Mouse (Mus musculus): Measurements from ENCODE around the gene Tm4sf4. TPM values are rescaled to one million over a fixed set of nuclear protein-coding genes. Genes with fewer than 3 reads are reported as not detected.

The Tm4sf4 gene
- polyA plus RNA-seq, 1 experiment from 2014 or later = 0.32 TPM

GRCm38 (mm10) chr3:57481981-57482380 lies 56.9 kb downstream of the Tm4sf4 start:
- H3K27me3 ChIP-seq = no peaks in the 10 kb centered on the region
- no peak overlapping the region for H3K9ac ChIP-seq
- no peaks in the 10 kb centered on the region for H3K4me1 ChIP-seq (replicated peaks)
- no peak for ATAC-seq (ENCODE audit: low FRiP score)
- no peaks in the 10 kb centered on the region for H3K36me3 ChIP-seq
- no peak overlapping the region for H3K4me3 ChIP-seq
- WGBS = 91% methylated on average over 5 of the region's 5 CpGs
- H3K4me2 ChIP-seq = no peak overlapping the region
- H3K9me3 ChIP-seq = no peaks in the 10 kb centered on the region
- H3K27ac ChIP-seq = no peak overlapping the region

- WGBS = 87% methylated on average over 4 of the region's 4 CpGs
- H3K36me3 ChIP-seq = no peaks in the 10 kb centered on the region
- H3K4me3 ChIP-seq = no peak overlapping the region
- H3K9me3 ChIP-seq = no peaks in the 10 kb centered on the region
- no peaks in the 10 kb centered on the region for H3K27me3 ChIP-seq
- H3K27ac ChIP-seq = no peak overlapping the region
- H3K4me1 ChIP-seq (replicated peaks) = no peaks in the 10 kb centered on the region
- ATAC-seq (ENCODE audit: low FRiP score) = no peak
- no peak overlapping the region for H3K9ac ChIP-seq
- no peak overlapping the region for H3K4me2 ChIP-seq
Observed at GRCm38 (mm10) chr3:57486068-57486467, 61.0 kb downstream of the Tm4sf4 start.

- Histone ChIP-seq H3K27ac (no peak overlapping the region), H3K9ac (no peak overlapping the region), H3K4me3 (no peak overlapping the region), H3K36me3 (no peaks in the 10 kb centered on the region), H3K27me3 (no peaks in the 10 kb centered on the region), H3K4me1 (replicated peaks) (no peaks in the 10 kb centered on the region), H3K9me3 (no peaks in the 10 kb centered on the region), H3K4me2 (no peak overlapping the region)
- WGBS = 81% methylated on average over 8 of the region's 8 CpGs
- ATAC-seq (ENCODE audit: low FRiP score) = no peak
Observed at GRCm38 (mm10) chr3:57487455-57488153, 62.5 kb downstream of the Tm4sf4 start.

Other genes with a start within 250 kb of the Tm4sf4 start
- gene Tm4sf1, start 123.3 kb upstream of the Tm4sf4 start, polyA plus RNA-seq (2015; fragmentation: Nextera tagmentation; extraction: Ambion mirVana) = 26.6 and 27.9 TPM in 2 replicates
- gene Wwtr1, start 150.6 kb downstream of the Tm4sf4 start, polyA plus RNA-seq (2015; fragmentation: Nextera tagmentation; extraction: Ambion mirVana) = 9.6 and 9.9 TPM in 2 replicates
- gene Commd2, start 226.4 kb downstream of the Tm4sf4 start, polyA plus RNA-seq (2015; fragmentation: Nextera tagmentation; extraction: Ambion mirVana) = 77.0 and 82.4 TPM in 2 replicates